Mouse (Mus musculus): Measurements from ENCODE around the gene Spocd1.
A peak's percentile ranks its signal among the peaks of the same experiment; 100 is the strongest.
"Not testable (repeated sequence)": the region's sequence is repeated elsewhere in the genome, so short reads cannot be mapped to it uniquely, and the experiment has no call there.

Spocd1 gene

DNA sequence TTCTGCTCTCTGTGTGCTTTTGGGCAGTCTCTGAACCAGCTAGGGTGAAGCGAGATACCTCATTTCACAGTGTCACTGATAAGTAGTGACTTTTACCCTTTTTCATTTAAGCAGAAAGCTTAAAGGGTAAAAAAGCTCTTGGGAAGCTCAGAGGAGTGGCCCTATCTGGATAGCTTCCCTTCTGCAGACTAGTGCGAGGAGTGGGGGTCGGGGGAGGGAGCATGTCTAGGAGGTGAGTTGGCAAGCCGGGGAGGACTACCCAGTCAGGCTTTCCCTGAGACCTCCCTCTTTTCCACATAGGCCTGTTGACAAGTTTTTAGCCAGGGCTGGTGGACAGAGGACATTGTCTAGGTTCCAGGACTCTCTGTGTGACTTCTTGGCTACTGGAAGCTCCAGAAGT, at the start of gene Spocd1:
TSS of gene Spocd1 (plus strand) at position 301 of the 400 bp plus-strand sequence.
- no peak for DNase-seq

DNA sequence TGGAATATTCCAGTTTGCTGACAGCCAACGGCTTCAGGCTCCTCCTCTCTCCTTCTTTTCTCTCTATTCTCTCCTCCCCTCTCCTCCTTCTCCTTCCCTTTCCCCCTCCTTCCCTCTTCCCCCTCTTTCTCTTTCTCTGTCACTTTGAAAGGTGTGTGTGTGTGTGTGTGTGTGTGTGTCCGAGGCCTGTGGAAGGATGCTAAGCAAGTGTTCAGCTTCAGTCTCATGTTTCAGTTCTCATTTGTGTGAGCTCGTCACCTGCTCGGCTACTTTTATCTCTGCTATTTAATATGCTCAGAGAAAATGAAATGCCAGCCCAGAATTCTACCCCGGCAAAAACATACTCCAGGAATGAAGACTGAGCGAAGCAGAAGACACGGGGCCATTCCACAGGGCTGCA, 48.4 kb upstream of the Spocd1 start:
- DNase-seq, result no peak

DNA sequence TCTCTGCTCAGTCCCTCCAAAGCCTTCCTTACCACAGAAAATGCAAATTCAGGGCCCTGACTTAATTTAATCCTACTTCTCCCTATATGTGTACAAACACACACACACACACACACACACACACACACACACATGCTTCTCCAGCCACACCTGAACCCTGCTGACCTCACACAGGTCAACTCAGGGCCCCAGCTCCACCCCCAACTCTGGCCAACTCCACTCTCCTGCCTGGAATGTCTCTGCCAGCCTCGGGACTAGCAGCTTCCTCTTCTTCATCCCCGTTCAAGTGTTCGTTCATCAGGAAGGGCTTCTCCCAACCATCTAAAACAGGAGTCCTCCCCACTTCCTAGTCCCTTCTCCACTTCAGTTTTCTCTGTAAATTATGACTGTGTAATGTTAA, 47.4 kb upstream of the Spocd1 start:
- no peak for DNase-seq

DNA sequence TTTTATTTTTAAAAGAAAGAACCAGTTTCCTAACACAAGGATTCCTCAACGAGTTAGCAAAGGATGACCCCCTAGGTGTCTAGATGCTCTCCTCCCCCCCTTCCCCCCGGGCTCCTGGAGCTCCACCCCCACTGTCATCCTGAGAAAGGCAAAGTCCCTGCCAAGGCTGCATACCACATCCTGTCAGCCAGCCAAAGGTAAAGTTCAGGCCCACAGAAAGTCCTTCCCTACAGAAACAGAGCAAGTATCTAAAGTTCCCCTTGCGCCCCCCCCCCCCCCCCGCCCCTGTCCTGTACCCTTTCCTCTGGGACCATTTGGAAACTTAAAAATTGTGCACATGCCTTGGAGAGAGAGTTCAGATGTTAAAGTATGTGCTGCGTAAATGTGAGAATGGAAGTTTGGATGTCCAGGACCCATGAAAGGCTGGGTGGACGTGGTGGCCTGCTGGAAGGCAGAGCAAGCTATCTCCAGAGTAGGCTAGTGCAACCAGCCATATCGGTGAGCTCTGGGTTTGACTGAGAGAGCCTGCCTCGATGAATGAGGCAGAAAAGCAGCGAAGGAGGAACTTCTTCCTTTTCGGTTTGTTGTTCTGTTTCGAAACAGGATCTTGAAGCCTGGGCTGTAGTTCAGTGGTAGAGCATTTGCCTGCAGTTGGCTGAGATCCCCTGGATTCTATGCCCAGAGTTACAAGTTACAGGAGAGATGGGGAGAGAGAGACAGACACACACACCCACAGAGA, 46.3 kb upstream of the Spocd1 start:
- peak; percentile 42 for DNase-seq

DNA sequence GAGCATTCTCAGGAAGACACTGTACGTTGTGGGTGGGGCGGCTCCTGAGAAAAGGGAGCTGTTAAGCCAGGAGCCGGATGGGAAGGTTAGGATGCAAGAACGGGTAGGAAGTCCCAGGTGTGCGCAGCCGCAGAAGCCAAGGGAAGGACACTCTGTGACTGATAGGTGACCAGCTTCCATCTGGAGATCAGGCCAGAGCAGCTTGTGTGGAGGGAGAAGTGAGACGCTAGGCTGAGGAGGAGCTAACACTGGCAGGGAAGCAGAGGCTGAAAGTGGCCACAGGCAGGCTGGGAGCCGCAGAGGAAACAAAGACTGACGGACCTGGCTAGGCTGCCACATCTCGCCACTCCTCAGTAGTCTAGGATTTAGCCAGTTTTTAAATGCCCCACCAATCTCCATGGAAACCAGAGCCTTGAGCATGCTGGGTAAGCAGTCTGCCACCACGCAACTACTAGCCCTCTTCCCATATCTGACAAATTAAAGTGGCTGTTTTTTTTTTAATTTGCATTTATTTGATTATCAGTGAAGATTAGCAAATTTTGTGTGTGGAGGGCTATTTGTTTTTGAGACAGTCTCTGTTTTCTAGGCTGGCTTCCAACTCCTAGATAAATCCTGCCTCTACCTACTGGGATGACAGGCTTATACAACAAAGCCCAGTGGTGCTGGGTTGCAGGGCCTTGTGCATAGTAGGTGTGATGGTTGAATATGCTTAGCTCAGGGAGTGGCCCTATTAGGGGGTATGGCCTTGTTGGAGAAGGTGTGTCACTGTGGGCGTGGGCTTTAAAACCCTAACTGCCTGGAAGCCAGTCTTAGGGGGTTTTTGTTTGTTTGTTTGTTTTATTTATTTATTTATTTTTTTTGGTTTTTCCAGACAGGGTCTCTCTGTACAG, 44.8 kb upstream of the Spocd1 start:
- DNase-seq, result no peak

DNA sequence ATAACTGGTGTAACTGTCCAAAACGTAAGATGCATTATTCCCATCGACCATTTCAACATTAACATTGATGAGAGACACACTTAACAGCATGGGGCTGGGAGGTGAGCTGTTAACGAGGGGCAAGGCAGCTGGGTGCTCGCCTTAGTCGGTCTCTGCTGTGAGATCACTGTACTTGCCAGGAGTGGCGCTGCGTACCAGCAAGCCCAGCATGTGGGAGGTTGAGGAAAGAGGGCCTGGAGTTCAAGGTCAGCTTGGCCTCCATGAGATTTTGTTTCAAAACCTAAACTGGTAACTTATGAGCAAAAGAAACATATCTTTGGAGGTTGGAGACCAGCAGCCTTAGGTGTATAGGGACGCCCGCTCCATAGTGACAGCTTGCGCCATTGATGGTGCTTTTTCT, 39.4 kb upstream of the Spocd1 start:
- no peak for DNase-seq

DNA sequence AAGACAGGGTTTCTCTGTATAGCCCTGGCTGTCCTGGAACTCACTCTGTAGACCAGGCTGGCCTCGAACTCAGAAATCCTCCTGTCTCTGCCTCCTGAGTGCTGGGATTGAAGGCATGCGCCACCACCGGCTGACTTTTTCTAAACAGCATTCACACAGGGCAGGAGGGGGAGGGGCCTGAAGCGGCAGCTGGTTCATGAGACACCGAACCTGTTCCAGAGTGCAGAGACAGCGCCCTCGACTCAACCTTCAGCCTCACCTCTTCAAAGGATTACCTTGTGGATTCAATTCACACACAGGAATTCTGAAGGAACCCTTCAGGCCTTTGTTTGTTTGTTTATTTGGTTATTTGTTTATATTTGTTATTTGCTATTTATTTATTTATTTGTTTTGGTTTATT, 39.0 kb upstream of the Spocd1 start:
- no peak for DNase-seq

DNA sequence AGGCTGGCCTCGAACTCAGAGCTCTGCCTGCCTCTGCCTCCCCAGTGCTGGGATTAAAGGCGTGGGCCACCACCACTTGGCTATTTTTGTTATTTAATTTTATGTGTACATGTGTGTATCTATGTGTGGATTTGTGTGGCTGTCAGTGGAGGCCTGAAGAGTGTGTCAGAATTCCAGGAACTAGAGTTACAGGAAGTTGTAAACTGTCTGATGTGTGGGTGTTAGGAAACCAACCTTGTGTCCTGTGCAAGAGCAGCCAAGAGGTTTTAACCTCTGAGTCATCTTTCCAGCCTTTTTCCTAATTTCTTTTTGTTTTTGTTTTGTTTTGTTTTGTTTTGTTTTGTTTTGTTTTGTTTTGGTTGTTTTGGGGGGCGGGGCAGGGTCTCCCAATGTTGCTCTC, 34.2 kb upstream of the Spocd1 start:
- DNase-seq, result no peak

DNA sequence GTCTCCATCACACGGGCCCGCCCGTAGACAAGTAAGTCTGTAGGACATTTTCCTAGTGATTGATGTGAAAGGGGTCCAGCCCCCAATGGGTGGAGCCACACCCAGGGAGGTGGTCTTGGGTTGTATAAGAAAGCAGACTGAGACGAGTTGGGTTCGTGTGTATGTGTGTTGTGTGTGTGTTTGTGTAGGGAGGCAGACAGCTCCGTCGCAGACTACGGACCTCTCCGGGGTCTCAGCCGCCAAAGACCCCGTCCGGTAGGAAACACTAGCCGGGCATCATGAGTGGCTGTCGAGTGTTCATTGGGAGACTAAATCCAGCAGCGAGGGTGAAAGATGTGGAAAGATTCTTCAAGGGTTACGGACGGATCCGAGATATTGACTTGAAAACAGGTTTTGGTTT, 30.2 kb upstream of the Spocd1 start:
- not testable (repeated sequence) for DNase-seq

DNA sequence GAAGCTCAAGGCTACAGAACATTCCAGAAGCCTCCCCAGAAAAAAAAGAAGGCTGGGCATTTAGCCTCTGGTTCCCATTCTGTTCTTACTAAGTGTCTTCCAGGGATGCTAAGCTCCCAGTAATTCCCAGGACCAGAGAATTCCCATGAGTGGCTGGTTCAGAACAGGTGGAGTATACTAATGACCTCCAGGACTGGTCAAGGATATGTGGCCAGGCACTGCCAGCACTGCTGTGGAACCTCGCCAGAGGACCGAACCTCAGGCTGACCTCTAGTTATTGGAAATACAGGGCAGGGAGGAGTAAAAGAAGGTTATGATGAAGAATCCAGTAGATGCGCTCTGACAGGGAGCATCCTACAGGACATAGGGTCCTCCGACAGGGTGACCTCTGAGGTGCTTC, 26.7 kb upstream of the Spocd1 start:
- DNase-seq, result no peak

DNA sequence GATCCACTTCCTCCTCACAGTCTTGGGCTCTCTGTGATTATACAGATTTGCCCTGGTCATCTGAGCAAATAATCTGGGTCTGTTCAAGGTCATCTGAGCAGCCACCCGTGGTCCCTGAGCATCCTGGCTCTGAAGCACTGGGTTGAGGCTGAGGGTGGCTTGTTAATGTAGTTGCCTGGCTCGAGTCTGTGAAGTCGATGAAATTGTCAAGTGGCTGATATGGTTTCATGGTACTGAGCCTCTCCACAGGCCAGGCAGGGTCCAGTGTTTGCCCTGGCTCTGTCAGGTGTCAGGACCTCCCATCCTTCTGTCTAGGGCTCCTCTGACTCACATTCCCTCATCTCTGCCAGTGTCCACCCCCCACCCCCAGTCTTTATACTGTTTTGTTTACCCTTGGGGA, 25.5 kb upstream of the Spocd1 start:
- no peak for DNase-seq

DNA sequence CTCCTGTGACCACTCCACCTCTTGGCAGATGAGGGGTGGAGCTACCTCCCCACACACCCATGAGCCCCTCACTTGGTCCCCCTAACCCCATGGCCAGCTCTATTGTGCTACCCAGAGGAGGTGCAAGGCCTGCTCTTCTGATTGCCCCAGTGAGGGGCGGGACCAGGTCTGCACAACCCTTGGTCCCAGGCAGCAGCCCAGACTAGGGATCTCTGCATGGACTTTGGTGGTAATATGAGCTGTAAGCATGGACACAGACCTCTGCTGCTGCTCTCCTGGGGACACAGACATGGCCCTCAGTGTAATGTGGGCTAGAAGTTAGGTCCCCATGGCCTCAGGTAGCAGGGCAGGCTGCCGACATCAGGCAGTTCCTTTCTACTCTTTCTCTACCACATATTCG, 24.0 kb upstream of the Spocd1 start:
- DNase-seq, result no peak

DNA sequence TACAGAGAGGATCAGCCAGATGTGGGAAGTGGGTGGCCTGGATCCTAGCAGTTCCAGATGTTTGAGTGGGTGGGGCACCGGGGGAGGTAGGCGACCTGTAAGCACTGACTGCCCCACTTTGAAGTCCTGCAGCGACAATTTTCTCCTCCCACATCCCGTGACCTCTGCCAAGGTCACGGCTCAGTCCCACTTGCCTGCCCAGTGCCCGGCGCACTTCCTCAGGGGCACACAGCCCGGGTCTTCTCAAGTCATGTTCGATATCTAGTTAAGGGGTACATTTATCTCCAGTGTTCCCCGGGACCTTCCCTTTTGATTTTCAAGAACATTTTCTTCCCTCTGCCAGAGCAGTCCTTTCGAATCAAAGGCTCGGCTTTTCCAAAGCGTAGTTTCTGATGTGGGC, 23.0 kb upstream of the Spocd1 start:
- no peak for DNase-seq

DNA sequence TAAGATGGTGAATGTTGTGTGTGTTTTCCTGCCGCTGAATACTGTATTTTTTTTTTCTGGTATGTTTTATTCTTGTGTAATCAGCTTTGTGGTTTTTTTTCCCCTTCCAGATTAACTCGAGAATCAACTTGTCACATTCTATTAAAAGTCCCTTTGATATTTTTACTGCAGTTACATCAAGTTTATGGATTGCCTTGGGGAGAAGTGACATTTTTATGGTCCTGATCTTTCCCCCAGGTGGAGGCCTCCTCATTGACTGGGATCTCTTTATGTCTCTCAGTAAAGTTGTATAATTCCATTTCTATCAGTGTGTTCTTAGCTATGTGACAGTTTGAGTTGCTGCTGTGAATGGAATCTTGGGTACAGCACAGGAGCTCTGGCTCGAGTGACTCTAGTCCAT, 20.2 kb upstream of the Spocd1 start:
- DNase-seq, result no peak

DNA sequence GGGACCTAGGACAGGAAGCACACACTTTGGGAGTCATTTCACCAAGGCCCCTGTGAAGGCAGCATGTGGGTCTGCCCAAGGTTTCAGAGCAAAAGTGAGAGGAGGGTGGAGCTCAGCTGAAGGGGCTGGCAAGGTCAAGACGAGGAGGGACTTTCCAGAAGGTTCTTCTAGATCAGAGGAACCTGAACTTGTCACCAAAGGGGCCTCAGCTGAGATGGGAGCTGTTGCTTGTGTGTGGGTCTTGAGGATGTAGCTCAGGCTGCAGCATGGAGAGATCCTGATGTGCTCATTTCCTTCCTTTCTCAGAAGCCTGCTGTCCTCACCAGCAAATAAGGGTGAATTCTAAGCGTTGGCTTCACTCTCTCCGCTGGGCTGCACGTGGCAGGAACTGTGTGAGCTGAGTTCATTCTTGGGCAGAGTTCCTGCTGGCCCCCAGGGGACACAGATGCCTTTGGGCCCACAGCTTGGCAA, 19.8 kb upstream of the Spocd1 start:
- DNase-seq, result no peak

DNA sequence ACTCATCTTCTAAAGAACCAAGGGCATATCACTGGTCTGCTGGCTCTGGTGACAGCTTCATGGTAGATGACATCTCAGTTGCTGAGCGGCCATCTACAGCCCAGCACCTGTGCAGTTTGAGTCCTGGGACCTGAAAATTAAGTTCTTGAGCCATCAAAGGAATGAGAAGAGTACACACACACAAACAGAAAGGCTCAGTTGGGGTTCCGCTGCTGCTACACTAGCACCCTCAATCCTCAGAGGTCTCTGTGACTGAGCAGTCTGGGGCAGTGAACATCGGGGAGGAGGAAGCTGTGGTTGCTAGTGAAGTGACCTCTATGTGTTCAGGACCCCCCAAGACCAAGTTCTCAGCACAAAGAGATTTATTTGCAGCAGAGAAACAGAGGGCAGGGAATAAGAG, 16.1 kb upstream of the Spocd1 start:
- DNase-seq, result no peak

DNA sequence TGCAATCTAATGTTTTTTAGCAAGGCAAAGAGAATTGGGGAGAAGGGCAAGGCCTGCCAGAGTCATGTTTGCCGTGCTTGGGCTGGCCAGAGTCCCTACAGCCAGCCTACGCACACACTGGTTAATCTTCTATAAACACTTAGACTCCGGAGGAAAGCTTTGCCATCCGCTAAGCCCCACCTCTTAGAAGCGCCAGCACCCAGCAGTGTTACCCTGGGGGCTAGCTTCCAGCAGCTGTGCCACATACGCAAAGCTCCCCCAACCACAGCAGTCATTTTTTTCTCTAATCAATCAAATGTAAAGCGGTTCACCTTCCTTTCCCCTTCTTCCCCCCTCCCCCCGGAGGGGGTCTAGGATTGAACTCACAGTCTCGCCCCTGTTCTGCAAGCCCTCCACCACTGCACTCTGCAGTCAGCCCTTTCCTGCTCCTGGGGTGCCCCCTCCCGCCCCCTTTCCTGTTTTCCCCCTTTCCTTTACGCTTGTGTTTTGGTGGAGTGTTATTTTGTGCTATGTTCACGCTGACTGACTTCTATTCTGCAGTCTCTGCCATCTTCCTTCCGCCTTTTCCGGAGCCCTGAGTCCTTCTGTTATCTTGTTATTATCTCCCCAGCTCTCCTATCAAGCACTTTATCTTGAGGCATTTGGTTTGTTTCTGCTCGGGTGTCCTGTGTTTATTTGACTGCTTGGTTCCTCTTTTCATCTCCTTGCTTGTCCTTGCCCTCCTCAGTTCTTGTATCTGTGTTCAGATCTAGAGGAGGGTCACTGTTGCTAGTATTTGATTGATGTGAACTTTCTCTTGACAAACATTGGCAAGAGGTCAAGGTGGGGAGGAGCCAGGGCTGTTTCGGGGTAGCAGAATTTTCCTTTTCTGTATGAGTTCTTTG, 15.0 kb upstream of the Spocd1 start:
- no peak for DNase-seq

DNA sequence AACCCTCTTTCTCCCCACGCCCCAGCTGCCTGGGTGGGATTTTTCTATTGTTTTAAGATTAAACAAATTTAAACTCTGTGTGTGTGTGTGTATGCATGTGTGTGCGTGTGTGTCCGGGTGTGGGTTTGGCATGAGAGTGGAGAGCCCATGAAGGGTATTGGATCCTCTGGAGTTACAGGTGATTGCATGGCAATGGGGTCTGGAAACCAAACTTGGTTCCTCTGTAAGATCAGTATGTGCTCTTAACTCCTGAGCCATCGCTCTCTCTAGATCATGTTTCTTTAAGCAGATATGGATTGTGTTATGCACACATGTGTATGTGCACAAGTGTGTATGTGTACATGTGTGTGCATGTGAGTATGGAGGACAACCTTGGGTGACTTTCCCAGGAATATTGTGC, 14.4 kb upstream of the Spocd1 start:
- no peak for DNase-seq

DNA sequence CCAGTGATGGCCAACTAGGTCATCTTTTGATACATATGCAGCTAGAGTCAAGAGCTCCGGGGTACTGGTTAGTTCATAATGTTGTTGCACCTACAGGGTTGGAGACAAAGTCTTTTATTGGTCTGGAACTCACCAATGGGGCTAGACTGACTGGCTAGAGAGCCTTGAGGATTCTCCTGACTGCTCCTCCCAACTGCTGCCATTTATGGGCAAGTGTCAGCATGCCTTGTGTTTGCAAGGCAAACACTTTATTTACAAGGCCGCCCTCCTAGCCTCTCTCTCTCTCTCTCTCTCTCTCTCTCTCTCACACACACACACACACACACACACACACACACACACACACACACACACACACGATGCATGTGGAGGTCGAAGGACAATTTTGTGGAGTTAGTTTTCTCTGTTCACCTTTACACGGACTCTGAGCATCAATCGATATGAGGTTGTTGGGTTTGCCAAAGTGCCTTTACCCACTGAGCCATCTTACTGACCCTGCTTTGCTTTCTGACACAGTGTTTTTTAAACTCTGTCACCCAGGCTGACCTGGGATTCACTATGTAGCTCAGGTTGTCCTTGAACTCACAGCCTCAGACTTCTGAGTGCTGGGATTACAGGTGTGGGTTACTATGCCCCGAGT, 13.6 kb upstream of the Spocd1 start:
- no peak for DNase-seq

DNA sequence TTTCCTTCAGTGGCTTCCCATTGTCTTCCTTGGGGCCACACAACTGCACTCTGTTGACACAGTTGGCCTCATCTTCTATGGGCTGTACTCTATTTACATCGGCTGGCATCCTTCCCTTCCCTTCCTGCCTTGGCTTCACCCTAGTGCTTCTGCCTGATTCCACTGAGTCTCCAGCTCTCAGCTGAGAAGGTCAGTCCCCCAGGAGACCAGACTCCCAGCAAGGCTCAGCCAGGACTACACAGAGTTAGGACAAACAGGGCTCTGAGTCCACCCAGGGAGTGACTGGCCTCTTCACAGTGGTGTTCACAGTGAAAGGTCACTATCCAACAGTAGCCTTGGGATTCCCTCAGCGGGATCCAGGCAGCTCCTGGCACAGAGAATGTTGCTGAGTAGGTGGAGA, 12.9 kb upstream of the Spocd1 start:
- no peak for DNase-seq

DNA sequence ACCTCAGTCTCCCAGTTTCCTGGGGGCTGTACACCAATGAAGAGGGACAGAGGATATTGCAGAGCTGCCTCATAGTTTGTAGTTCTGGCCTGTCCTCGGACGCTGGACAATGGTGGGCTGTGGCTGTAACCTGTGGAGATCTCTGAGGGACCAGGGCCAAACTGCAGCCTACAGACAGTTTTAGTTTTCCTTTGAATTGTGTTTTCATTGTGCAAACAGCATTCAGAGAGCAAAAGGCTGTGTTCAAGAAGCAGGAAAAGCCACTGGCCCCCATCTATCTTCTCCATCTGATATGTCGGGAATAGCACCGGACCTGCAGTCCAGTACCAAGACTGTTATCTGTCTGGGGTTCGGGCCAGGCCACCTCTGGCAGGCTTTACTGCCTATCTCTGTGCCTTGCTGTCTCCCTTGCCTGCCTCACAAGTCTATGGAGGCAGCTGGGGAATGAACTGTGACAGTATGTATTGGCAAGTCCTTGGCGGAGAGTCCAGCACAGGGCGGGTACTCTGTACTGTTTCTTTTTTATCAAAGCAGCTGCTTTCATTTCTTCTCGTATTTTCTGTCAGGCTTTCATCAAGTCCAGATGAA, 11.9 kb upstream of the Spocd1 start:
- DNase-seq, result no peak

DNA sequence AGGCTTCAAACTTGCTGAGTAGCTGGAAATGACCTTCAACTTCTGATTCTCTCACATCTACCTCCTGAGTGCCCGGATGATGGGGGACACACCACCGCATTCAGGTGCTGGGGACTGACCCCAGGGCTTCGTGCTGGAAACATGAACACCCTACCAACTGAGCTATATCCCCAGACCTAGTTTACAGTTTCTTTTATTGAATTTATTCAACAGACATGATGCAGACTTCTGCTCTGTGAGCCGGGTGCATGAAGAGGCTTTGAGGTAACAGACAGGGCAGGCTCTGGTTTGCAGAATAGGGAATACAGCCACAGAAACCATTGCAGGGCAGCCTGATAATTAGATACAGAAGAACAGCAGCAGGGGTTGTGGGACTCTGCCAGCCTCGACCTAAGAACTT, 10.6 kb upstream of the Spocd1 start:
- no peak for DNase-seq
